Mouse (Mus musculus) intestine, embryonic 16.5 days (tissue): ENCODE measurements at regions not wholly inside any gene's neighbourhood (a gene's known extent, or its start where the extent isn't known, plus 50 kb on each side); places are given as distances from the start of the nearest gene placed in this dataset.

Experiments
- ATAC-seq: fragments of 200-750 bp; cut with Nextera tagmentation; 2 replicates; pipeline ENCODE4 v1.8.0; 2017; ENCODE audit warnings: moderate TSS enrichment, moderate library complexity
- H3K27ac ChIP-seq: fragments of 300-500 bp; sonication (generic); 2 replicates; pipeline ENCODE4 v1.5.1; 2014; ENCODE audit warnings: mild to moderate bottlenecking, low read length
- H3K27me3 ChIP-seq: fragments of 300-500 bp; sonication (generic); replicated peaks from 2 replicates; pipeline ENCODE4 v1.6.1; 2014; ENCODE audit warnings: low read length, control low read depth, mixed read lengths; ENCODE audit not compliant: control insufficient read depth, insufficient read depth
- H3K36me3 ChIP-seq: fragments of 300-500 bp; sonication (generic); 2 replicates; pipeline ENCODE4 v1.6.1; 2014; ENCODE audit warnings: low read length, control low read depth; ENCODE audit not compliant: control insufficient read depth, insufficient read depth
- H3K4me1 ChIP-seq: fragments of 300-500 bp; sonication (generic); 2 replicates; pipeline ENCODE4 v1.6.1; 2014; ENCODE audit warnings: low read length, control low read depth, mixed read lengths; ENCODE audit not compliant: control insufficient read depth, insufficient read depth
- H3K4me2 ChIP-seq: fragments of 300-500 bp; sonication (generic); 2 replicates; pipeline ENCODE4 v1.6.1; 2014; ENCODE audit warnings: low read depth, low read length, control low read depth
- H3K4me3 ChIP-seq: fragments of 300-500 bp; sonication (generic); 2 replicates; pipeline ENCODE4 v1.5.1; 2014; ENCODE audit warnings: mild to moderate bottlenecking, low read length
- H3K9ac ChIP-seq: fragments of 300-500 bp; sonication (generic); 2 replicates; pipeline ENCODE4 v1.6.1; 2014; ENCODE audit warnings: low read depth, low read length
- H3K9me3 ChIP-seq: fragments of 300-500 bp; sonication (generic); 2 replicates; pipeline ENCODE4 v1.6.1; 2016; ENCODE audit warnings: low read length, control low read depth; ENCODE audit not compliant: control insufficient read depth
- WGBS: fragments of 180-500 bp; shearing (Covaris S2); extraction: QIAGEN DNeasy Blood & Tissue Kit; methylation state at CpG from one replicate; pipeline ENCODE4 v1.1.7; 2014; 5-methylcytosine and 5-hydroxymethylcytosine counted together

DNA sequence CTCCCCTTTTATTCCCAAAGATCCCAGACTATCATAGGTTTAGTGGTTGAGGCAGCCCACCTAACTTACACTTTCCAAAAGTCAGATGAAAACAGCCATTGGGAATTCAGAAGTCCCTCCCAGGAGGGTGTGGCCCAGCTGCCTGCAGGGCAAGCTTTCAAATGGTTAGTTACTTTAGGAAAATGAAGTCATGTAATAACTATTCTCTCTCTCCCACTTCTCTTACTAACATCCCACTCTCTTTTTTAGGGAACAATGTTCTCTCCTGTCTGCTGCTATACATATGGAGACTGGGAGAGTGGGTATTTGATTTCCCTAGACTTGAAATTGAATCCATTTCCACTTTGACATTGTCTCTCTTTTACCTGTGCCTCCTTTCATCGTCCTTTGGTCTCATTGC lies 55.0 kb downstream of the Zfp648 start:
- no peak overlapping the region for H3K4me3 ChIP-seq
- 92% methylated on average over 1 of the region's 1 CpGs for WGBS
- no peaks in the 10 kb centered on the region for H3K4me1 ChIP-seq
- H3K36me3 ChIP-seq: no peaks in the 10 kb centered on the region
- ATAC-seq: no peak
- no peak overlapping the region for H3K9ac ChIP-seq
- H3K9me3 ChIP-seq: no peaks in the 10 kb centered on the region
- H3K4me2 ChIP-seq: no peak overlapping the region
- no peaks in the 10 kb centered on the region for H3K27me3 ChIP-seq
- H3K27ac ChIP-seq: no peak overlapping the region

DNA sequence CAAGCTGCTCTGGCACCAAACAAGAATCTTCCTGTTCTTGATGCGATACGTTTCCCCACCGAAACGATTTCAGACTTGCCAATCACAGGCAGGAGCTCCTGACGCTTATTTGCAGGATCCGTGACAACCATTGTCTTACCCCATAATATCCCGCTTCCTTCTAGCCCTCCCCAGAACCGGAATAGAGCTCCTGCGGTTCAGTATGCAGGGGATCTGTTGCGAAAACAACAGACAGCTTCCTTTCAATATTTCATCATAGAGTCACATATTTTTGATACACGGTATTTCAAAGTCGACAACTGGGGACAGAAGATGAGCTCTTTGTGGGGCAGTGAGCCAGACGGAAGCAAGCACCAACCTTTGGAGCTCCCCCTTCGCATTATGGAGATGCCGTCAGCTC lies 55.8 kb downstream of the Zfp648 start:
- Histone ChIP-seq H3K9ac (no peak overlapping the region), H3K27me3 (no peaks in the 10 kb centered on the region), H3K4me1 (no peaks in the 10 kb centered on the region), H3K4me2 (no peak overlapping the region), H3K27ac (no peak overlapping the region), H3K4me3 (no peak overlapping the region), H3K36me3 (no peaks in the 10 kb centered on the region), H3K9me3 (no peaks in the 10 kb centered on the region)
- WGBS: 81% methylated on average over 15 of the region's 15 CpGs
- no peak for ATAC-seq

DNA sequence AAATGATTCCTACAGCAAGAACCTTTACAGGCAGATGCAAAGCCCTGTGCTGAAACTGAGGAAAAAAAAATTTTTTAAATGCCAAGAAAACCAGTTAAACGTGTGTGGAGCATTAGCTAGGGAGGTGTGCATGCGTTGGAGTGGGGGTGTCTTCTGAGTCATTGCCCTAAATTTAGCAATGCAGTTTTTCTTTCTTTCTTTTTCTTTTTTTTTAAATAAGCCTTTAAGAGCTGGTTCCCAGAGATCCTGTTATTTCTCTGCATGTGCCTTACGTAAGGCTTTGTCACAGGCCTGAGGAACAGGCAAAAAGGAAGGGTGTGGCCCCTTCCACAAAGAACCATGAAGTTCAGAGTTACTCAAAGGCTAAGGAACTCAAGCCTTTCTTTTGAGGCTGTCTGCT lies 57.5 kb downstream of the Zfp648 start:
- Histone ChIP-seq H3K4me3 (no peak overlapping the region), H3K9ac (no peak overlapping the region), H3K4me2 (no peak overlapping the region), H3K27ac (no peak overlapping the region), H3K9me3 (no peaks in the 10 kb centered on the region), H3K27me3 (no peaks in the 10 kb centered on the region), H3K36me3 (no peaks in the 10 kb centered on the region), H3K4me1 (no peaks in the 10 kb centered on the region)
- no peak for ATAC-seq
- 68% methylated on average over 3 of the region's 3 CpGs for WGBS

DNA sequence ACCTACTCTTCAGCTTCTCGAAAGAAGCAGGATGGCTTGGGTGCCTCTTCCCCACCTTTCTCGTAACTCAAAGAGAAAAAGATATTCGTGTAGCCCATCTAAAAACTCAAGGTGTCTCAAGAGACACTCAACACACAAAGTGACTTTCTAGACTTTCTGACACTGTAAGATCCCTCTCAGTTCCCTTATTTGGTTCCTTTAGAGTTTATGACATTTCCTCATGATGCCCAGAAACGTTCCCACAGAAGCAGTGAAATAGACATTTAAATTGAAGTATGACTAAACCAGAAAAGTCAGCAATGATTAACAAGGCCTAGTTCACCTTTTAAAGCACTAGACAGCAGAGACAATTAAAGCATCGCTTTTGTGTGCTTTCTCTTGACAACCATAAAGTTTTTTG lies 59.4 kb downstream of the Zfp648 start:
- no peaks in the 10 kb centered on the region for H3K9me3 ChIP-seq
- H3K9ac ChIP-seq: no peak overlapping the region
- H3K27ac ChIP-seq: no peak overlapping the region
- no peaks in the 10 kb centered on the region for H3K36me3 ChIP-seq
- H3K4me3 ChIP-seq: no peak overlapping the region
- ATAC-seq: no peak
- H3K27me3 ChIP-seq: no peaks in the 10 kb centered on the region
- 80% methylated on average over 5 of the region's 5 CpGs for WGBS
- H3K4me1 ChIP-seq: no peaks in the 10 kb centered on the region
- H3K4me2 ChIP-seq: no peak overlapping the region

DNA sequence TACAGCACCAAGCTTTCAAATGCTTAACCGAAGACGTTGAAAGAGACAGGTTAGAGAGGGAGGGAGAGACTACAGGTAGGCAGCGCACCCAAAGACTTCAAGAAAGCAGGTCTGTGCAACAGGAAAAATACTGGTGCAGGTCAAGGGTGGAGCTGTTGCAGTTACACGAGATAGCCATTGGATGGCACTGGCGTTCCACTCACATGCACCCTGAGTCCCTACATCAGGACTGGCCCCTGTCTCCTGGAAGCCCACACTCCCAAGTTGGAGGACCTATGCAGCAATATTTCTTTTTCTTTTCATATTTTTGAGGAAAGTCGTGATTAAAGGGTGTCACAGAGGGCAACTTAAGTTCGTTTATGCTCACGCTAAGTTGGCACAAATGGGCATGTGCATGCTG lies 80.5 kb downstream of the Zfp648 start:
- Histone ChIP-seq H3K9ac (no peak overlapping the region), H3K4me2 (no peak overlapping the region), H3K4me1 (no peaks in the 10 kb centered on the region), H3K27ac (no peak overlapping the region), H3K9me3 (no peaks in the 10 kb centered on the region), H3K4me3 (no peak overlapping the region), H3K27me3 (no peaks in the 10 kb centered on the region), H3K36me3 (no peaks in the 10 kb centered on the region)
- 0 out of 2 replicates have a peak, but pooled peaks have one; percentile 36 for ATAC-seq
- WGBS: 24% methylated on average over 8 of the region's 8 CpGs

DNA sequence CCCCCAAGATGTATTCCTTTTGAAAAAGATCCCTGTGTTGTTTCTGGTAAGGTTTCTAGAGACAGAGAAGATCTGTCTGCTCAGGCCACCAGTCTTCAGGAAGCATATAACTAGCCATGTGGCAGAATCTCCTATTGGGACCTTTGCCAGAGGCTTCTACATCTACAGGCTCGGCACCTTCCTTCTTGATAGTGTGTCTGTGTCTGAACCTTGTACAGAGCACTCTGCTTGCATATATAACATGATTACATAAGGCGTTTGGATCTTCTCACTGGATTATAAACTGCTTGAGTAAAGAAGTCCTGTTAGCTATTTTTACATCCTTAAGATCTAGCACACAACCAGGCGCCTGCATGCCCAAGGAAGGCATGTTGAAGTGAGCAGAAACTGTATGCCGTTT lies 85.1 kb downstream of the Zfp648 start:
- Histone ChIP-seq H3K36me3 (no peaks in the 10 kb centered on the region), H3K9ac (no peak overlapping the region), H3K4me3 (no peak overlapping the region), H3K27ac (no peak overlapping the region), H3K4me2 (no peak overlapping the region), H3K4me1 (no peaks in the 10 kb centered on the region), H3K9me3 (no peaks in the 10 kb centered on the region), H3K27me3 (no peaks in the 10 kb centered on the region)
- WGBS: 61% methylated on average over 4 of the region's 4 CpGs
- ATAC-seq: no peak

DNA sequence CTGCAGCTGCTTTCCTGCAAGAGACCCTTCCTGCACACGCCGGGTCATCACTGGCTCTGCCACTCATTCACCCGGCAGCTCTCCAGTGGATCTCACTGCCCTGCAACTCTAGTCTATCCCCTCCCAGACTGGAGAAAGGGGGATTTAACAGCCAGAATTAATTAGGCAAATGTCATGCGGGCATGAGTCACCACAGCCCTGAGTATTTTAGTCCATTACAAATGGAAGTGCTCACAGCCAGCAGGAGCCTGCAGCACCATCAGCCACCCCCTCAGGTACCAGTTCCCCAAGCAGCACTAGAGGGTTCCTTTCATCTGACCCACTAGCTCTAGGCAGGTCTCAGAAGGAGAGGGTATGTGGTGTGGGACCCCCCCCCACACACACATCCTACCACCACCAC lies 91.7 kb downstream of the Zfp648 start:
- ATAC-seq: no peak
- no peak overlapping the region for H3K4me2 ChIP-seq
- no peak overlapping the region for H3K4me3 ChIP-seq
- H3K9ac ChIP-seq: no peak overlapping the region
- no peaks in the 10 kb centered on the region for H3K27me3 ChIP-seq
- no peaks in the 10 kb centered on the region for H3K4me1 ChIP-seq
- no peaks in the 10 kb centered on the region for H3K9me3 ChIP-seq
- H3K27ac ChIP-seq: no peak overlapping the region
- H3K36me3 ChIP-seq: no peaks in the 10 kb centered on the region
- WGBS: 69% methylated on average over 4 of the region's 4 CpGs

DNA sequence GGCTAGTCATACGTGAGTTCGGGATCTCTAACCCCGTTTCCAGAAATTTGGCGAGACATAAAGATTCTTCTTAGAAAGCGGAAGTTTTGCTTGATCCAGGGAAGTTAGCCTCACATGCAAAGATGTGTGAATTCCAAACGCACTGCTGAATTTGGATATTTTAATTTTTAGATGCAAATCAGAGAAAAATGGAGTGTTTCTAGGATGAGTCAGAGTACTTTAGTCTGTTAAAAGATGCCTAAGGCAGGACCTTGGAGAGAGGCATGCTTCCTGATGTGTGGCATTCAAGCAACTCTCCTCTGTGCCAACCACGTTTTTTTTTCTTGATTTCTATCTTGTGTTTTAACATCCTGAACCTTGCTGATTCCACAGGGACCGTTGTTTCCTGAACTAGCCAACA lies 95.1 kb downstream of the Zfp648 start:
- Histone ChIP-seq H3K9me3 (no peaks in the 10 kb centered on the region), H3K4me2 (no peak overlapping the region), H3K4me3 (no peak overlapping the region), H3K36me3 (no peaks in the 10 kb centered on the region), H3K4me1 (no peaks in the 10 kb centered on the region), H3K27ac (no peak overlapping the region), H3K9ac (no peak overlapping the region), H3K27me3 (no peaks in the 10 kb centered on the region)
- ATAC-seq: no peak
- 83% methylated on average over 8 of the region's 8 CpGs for WGBS

DNA sequence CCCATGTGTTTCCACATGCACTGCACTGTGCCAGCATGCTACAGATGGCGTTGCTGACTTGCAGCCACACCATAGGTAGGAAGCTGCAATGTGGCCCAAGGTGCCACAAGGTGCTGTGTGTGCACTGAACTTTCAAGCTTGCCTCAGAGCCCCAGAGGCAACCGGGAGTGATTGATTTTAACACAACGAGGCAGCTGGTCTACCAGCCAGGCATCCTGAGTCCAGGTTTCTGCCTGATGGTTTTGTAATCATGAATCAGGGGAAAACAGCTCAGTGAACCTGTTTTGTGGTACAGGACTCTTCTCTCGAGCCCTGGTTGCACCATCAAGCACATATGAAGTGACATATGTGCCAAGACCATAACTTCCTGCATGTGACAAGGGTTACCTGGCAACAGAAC lies 98.9 kb downstream of the Zfp648 start:
- Histone ChIP-seq H3K27me3 (no peaks in the 10 kb centered on the region), H3K27ac (no peak overlapping the region), H3K4me2 (no peak overlapping the region), H3K9ac (no peak overlapping the region), H3K36me3 (no peaks in the 10 kb centered on the region), H3K9me3 (no peaks in the 10 kb centered on the region), H3K4me3 (no peak overlapping the region), H3K4me1 (no peaks in the 10 kb centered on the region)
- no peak for ATAC-seq
- WGBS: 66% methylated on average over 4 of the region's 4 CpGs

DNA sequence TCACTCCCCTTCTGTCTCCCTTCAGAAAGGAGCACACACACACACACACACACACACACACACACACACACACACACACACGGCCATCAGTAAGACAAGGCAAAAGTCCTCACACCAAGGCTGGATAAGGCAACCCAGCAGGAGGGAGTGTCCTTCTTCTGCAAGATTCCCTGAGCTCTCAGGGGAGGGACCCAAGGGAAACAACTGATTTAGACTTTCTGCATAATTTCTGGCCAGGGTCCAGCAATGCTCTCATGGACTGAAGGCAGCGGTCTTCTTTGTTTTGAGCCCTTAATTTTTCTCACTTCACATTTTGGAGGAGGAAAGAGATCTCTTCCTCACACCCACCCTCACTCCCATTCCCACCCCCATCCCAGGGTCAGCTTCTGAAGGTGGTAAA lies 108.7 kb downstream of the Zfp648 start:
- no peak overlapping the region for H3K27ac ChIP-seq
- no peak overlapping the region for H3K4me3 ChIP-seq
- H3K36me3 ChIP-seq: no peaks in the 10 kb centered on the region
- H3K9ac ChIP-seq: no peak overlapping the region
- ATAC-seq: no peak
- no peaks in the 10 kb centered on the region for H3K9me3 ChIP-seq
- H3K4me1 ChIP-seq: no peaks in the 10 kb centered on the region
- H3K27me3 ChIP-seq: no peaks in the 10 kb centered on the region
- 35% methylated on average over 2 of the region's 2 CpGs for WGBS
- no peak overlapping the region for H3K4me2 ChIP-seq
